Mouse (Mus musculus) layer of hippocampus, adult 9-11 months (tissue): Measurements from ENCODE around the gene Arl15.

Source experiments
- DNase-seq: peaks from one replicate; pipeline ENCODE4 v3.0.0; 2022

Arl15 gene

DNA sequence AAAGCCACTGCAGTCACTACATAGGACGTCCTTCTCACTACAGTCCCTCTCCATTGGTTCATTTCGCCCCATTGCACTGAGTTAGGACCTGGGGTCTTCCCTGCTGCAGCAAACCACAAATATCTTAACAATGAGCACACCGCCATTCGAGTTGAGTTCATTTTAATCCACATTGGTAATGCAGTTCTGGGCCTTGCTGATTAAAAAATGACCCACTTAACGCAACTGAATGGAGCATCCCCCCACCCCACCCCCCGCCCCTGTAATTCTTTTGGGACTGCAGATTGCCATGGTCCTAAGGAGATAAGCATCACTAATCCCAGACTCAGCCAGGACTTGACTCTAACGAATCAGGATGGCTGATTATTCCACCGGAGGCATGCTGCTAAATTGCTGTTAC is 280.2 kb downstream of the Arl15 start:
- no peak for DNase-seq

DNA sequence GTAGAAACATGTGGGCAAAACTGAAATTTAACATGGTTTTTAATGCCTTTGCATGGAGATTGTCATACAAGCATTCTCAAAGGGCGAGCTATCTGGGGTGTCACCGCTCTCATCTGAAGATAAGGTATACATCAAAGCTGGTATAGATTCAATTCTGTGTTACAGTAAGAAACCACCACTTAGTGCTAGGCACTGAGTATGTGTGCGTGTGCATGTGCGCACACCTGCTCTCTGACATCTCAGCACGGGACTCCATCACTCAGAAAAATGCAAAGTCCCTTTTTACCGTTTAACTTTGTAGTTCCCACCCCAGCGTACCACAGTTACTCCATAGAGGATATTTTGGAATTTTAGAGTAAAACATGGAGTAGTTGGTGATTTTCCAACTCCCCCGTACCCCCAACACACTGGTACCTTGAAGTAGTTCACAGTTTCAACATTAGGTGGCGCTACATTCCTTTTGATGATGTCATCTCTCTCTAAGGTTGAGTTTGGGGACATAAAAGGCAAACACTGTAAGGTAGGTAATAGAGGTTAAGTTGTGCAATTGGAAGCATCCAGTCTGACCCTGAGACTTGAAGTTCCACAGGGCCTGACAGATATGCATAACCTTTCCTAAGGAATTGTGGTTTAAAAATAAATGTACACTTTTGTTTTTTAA is 281.5 kb downstream of the Arl15 start:
- no peak for DNase-seq

DNA sequence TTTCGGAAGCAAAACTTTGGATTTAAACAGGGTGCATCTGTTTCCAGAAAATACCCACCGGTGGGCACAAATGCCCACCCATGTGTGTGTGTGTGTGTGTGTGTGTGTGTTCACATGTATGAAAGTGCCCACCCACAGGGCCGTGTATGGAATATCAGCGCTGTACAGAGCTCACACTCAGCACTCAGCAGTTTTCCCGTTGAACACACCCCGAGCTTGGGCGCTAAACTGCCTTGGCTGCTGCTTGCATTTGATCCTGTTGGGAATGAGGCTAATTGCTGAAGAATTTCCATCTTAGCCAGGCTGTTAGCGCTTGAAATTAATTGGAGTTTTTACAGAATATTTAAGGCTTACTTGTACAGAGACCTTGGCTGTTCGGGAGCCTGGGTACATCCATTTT is 282.9 kb downstream of the Arl15 start:
- no peak for DNase-seq

DNA sequence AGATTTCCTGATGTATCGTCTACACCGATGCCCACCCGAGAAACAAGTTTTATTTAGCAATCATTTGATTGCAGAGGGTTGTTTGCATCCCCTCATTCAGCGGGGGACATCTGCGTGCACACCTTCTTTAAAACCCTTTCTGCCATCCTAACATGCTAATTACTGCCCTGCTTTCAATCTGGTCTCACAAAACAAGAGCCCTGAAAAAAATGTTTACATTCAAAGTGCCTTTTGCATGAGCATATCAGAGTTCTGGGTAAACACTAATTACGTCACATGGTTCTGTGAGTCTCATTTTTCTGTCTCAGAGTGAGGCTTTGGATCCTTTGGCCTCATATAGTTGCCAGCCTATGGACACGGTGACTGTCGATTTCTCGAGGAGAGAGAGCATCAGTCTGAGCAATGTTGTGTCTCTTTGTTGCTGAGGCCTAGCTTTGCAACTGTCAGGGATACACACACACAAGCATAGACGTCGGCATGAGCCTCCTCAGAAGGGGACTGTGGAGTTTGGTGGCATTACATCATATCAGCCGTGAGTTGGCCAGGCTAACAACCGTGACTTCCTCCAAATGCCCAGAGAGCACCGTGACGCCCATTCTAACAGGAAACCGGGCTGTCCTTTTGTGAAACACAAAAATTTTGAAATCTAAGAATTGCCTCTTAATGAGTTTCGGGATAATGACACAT is 283.4 kb downstream of the Arl15 start:
- DNase-seq, result no peak

DNA sequence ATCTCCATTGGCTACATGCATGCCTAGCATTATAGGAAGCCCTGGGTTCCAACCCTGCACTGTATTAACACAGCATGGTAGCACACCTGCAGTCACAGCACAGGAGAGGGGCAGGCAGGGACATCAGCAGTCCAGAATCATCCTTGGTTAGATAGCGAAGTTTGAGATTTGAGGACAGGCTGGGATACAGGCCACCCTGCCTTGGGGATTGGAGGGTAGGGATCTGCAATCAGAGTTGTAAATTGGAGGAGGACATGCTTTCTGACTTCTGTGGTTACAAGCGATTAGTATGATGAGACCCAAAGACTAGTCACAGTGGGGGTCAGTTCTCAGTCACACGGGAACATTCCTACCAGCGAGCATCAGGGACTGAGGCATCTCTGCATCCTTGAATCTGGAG is 284.5 kb downstream of the Arl15 start:
- DNase-seq, result no peak

DNA sequence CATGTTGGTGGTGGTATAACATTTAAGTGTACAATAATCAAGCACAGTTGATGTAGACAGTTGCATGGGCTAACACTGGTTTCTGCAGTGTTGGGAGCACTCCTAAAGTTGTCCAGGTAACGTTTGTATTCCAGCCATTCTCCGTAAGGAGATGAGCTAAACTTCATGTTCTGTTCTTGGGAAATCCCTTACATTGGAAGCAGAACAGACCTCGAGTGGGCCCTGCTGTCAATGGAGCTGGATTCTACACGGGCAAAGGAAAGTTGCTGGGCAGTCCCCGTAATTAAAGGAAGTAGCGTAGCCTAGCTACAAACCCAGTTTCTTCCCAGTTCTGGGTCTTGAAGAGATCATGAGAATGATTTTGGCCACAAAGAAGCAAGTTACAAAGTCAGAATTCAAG is 285.4 kb downstream of the Arl15 start:
- DNase-seq, result no peak

DNA sequence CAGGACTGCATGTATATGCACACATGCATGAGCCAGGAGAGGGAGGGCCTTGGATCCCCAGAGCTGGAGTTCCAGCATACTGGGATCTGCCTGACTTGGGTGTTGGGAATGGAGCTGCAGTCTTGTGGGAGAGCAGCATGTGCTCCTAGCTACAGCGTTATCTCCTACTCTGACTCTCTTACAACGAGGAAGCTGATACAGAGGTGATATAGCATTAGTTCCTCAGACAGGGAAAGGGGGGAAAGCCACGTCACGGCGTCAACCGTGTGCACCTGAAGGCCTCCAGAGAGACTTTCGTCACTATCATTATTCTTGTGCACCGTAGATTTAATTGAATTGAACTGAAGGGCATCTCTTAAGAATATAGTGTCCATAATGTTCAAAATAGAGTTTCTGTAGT is 286.2 kb downstream of the Arl15 start:
- DNase-seq, result no peak

DNA sequence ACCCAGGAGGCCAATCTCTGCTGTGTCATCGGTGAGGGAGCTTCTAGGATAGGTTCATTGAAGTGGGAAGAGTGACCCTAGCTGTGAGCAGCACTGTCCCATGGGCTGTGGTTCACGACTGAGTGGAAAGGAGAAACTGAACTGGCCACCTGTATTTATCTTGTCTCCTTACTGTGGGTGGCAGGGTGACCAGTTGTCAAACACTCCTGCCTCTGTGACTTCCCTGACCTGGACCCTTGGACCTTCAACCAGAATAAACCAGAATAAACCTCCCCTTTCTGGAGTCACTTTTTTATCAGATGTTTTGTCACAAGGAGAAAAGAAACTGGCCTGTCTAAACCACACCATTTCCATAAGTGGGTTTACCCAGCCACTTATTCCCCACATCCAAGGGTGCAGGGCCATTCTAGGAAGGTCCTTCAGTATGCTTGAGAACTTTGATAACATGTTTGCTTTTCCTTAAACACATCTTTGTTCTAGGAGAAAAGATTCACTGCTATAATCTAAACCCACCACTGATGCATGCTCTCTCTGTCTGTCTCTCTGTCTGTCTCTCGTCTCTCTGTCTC is 289.3 kb downstream of the Arl15 start:
- DNase-seq, result no peak

DNA sequence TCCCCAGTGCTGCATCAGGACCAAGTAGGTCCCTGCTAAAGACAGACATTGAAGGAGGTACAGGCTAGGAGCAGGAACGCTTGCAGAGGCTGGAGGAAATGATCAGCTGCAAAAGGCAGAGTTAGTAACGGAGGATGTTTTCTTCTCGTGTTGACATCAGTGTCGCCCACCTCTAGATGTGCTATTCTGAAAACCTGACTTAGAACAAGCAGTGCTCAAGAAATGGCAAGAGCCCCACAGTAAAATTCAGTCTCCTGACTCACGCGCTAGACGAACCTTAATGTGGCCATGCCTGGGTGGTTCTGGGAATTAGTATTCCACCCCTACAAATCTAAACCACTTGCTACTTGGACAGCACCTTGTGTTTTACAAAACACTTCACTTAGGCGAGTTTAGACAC is 291.1 kb downstream of the Arl15 start:
- DNase-seq, result no peak

DNA sequence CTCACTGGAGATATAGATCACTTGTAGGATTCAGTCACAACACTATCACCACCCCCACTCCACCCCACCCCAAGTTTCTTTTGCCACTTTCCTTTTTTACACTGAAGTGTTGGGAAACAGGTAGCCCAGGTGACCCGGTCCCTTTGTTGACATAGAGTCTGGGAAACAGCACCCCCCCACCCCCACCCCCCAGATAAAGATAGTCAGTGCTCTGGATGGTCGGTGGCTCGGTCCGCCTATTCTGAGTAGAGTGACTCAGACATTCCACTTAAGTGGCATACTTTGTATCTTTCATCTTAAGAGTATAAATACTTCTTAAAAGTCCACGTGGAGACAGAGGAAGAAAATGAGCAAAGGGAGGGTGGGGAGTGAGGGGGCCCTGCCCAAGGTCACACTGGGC is 292.0 kb downstream of the Arl15 start:
- no peak for DNase-seq

DNA sequence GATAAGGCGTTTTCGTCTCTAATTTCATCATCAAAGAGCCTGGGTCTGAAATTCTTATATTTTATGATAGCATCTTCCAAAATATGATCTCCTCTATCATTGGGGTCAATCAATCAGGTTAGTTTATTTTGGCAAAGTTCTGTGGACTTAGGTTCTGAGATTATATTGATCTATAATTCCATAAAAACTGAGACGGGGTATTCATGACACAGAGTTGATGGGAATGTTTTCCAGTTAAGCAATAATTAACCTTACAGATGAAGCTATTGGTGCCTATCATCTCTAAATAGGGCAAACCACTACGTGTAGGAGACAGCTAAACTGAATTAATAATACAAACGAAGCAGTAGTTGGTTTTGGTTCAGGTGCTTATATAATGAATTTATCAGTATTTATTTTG is 292.5 kb downstream of the Arl15 start:
- no peak for DNase-seq

DNA sequence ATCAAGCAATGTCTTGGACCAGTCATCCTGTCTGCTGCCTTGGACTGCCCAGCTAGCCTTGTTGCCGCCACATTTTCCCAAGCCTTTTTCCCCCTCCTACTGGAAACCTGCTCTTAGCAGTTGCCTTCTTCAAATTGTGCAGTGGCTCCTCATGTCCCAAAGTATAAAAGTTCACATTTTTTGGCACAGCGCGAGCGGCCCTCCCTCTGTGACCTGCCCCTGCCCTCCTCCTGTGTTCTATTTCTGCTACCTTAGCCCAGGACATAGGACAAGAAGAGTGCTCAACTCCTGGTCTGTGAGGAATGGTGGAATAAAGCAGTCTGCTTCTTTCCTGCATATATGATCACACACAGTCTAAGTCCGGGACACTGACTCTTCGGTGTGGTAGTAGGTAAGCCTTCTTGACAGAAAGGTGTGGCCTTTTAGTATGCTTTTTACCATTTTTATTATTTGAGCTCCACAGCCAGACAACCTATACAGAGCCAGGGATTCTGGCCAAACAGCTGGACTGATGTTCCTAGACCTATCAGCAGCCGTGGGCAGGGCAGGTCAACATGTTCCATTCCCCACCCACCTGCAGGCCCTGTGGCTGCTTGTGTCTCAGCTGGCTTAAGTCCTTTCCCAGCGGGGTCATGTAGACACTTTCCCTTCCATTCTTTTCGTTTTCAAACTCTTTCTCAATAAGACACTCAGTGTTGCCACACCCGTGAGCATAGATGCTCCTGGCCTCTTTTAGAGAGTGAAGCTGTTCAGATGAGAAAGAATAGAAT is 293.6 kb downstream of the Arl15 start:
- DNase-seq, result no peak

DNA sequence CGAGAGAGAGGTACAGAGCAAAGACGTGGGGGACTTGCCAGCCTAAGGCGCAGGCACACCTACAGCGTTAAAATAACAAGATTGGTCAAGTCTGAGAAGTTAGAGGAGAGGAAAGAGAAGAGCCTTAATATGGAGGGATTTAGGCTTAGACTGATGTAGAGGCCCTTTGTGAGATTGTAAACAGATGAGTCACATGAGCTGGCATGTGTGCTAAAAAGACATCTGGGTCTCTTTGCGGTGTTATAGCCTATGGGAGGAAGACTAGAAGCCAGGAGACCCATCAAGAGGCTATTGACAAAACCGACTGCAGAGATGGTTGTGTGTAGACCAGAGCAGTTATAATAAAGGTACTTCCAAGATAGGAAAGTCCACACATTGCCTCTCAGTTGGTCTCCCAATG is 296.5 kb downstream of the Arl15 start:
- DNase-seq, result no peak

DNA sequence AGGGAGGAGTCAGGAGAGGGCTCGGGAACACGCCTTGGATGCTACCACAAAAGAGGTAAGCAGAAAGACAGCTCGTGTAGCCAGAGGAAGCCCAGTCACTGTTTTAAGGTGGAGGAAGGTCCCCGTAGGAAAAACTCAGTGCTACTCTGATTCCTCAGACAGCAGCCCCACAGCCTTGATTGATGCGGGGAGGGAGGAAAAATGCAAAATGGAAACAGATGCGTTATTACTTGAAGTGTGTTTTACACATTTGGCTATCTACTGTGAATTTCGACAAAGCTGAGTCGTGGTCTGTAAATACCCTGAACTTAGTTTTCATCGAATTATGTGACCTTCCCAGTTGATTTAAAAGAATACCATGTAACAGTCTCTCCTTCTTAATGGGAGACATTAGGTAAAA is 296.9 kb downstream of the Arl15 start:
- no peak for DNase-seq

DNA sequence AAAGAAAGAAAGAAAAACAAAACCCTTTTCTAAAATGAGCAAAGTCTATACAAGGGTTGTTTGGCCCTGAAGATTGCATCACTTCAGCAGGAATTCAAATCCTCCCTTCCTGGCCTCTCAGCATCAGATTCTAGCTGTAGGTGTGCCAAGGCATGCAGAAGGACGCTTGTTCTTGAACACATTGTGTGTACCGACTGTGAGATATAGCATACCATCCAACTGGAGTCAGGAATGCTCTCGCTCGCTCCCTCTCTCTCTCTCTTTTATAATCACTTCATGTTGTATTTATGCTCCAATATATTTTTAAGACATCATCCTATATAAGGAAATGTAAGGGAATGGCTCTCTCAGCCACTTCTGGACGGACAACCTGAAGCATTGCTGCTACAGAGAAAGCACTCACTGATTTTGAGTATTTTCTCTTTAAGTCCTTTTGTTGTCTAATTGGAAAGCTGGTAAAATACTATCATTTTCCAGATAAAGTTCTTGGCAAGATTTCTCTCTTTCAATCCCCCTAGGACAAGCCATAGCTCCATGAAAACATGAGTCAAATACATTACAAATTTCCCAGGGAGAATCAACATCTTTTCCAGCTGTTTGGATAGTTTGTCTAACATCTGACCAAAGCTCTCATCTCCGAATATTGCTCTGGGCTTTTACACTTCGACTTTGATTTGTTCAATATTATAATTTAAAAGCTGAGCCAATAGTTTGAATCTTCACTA is 300.0 kb downstream of the Arl15 start:
- DNase-seq, result no peak

DNA sequence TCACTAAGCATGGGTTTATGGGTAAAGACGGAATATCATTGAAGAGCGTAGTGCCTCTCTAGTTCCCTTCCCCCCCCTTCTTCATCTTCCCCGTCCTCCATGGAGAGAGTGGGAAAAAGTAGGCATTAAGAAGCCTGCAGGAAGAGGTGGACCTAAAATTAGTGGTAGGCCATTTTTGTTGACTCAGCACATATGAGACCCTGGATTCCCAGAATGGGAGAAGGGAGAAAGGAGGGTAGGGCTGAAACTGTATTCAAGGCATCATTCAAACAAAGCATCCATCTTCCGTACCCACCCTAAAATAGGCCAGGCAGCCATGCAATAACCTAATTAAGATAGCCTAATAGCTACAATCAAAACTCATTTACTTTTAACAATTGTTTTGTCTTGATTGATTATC is 301.1 kb downstream of the Arl15 start:
- no peak for DNase-seq

DNA sequence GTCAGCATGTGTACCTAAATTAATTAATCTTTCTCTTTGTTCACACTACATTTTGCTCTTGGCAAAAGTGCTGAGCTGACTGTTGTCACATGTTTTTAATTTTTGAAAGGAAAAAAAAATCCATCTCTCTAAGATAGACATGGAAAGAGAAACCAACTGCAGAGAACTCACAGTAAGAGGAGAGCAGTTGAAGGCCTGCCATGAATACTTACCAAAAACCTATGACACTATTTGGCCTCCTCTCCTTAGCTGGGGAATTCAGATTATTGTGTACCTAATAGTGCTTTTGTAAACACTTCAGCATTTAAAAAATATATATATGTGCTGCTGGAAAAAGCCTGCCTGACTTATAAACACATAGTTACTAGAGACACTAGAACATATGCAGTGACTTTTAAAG is 302.1 kb downstream of the Arl15 start:
- DNase-seq, result no peak

DNA sequence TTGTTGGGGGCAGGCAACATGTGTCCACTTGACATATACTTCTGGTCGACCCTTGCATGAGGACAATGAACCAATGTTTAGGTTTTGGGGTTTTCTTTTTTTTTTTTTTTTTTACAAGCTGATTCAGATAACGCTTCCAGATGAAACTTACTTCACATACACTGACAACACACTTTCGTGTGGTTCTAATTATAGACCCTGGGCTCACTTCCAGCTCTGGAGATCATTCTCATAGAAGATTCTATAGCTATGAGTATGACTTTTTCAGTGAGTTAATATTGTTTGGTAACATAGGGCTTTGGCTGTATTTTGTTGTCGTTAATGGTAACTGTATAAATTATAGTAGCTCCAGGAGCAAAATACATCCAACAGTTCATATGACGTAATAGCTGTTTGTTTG is 306.9 kb downstream of the Arl15 start:
- DNase-seq, result no peak

DNA sequence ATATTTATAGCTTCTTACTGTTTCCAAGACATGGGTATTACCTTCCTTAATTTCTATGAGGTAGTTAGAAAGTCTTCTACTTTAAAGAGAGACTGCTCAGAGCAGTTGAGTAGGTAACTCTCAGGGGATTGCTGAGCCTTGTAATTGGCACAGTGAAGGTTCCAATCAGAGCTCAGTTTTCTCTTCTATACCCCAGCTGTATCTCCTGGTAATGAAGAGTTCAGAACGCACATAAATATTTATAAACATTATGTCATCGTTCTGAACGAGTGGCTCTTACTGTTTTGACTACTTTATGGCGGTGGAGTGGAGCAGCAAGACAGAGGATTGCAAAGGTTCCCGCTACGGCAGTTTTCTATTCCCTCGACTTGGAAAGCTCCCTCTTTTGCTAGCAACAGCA is 311.8 kb downstream of the Arl15 start:
- no peak for DNase-seq

DNA sequence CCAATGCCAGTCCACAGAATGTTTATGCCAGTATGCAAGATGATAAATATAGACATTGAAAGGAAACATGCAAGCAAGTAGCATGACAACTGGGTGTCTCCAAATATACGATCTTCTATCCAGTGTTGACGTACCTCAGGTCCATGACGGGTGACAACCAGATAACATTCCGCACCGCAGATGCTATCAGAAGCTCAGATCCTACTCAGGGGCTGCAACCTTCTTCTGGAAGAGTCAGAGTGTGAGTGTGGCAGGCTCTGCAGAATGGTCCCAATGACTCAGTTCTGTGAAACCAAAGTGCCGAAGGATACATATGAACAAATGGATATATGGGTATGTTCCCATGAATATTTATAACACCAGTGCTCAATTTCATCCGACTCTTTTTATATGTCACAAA is 313.2 kb downstream of the Arl15 start:
- DNase-seq, result no peak

DNA sequence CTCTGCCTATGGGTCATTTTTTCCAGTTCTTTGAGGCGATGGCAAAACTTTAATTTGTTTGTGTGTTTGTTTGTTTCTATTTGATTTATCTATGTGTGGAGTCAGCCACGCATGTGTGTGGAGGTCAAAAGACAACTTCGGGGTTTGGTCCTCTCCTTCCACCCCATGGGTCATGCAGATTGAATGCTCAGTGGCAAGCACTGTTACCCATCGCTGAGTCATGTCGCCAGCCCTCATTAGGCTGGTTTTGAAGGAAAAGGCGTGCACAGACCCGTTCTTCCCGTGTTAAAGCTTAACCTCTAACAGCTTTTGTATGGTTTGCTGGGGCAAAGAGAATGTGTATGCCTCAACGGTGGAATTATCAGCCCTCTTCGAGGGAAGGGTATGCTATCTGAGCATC is 315.1 kb downstream of the Arl15 start:
- DNase-seq, result no peak

DNA sequence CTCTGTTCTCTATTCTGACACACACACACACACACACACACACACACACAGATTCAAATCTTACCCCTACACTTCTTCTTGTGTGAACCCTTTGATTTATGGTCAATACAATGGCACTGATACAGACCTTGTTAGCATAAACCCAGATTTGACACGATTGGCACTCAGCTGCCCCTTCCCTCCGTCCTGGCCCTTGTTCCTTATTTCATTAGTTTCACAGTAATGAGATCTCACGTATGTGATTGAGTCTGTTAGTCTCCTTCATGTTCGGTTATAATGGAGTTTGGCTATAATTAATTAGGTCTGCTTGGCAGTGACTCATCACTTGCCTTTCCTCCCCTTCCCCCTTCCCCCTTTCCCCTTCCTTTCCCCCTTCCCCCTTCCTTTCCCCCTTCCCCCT is 315.5 kb downstream of the Arl15 start:
- DNase-seq, result no peak

DNA sequence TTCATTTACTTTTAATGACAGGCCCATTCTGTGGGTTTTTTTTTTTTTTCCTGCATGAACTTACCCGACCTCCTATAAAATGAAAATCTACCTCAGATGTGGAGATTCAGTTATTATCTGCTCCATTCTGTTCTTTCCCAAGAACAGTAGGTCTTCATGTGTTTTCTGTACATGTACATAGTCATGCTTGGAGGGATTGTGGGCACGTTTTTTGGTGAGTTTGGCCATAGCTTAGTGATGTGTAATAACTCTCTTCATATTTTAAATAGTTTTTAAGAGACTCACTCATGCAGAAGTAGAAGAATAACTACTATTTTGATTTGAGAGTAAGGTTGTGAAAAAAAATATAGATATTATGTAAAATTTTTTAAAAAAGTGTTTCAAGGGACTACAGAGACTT is 319.2 kb downstream of the Arl15 start:
- DNase-seq, result no peak
